Mouse (Mus musculus): ENCODE results near the gene Sdk1.
"Not testable (repeated sequence)": the region's sequence is repeated elsewhere in the genome, so short reads cannot be mapped to it uniquely, and the experiment has no call there.

Sdk1 gene

DNA sequence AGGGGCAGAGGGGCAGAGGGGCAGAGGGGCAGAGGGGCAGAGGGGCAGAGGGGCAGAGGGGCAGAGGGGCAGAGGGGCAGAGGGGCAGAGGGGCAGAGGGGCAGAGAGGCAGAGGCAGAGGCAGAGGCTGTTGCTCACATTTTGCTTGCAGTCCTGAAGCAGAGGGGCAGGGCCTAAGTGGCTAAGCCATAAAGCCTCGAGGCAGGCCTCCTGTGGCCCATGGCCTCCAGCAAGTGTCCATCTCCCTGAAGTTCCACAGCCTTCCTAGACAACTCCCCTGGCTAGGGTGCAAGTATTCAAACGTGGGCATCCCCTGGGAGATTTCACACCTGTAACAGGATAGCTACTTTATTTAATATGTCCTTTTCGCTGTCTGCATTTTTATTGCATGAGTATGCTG, 395.8 kb downstream of the Sdk1 start:
- not testable (repeated sequence) for DNase-seq (ENCODE audit: low spot score)

DNA sequence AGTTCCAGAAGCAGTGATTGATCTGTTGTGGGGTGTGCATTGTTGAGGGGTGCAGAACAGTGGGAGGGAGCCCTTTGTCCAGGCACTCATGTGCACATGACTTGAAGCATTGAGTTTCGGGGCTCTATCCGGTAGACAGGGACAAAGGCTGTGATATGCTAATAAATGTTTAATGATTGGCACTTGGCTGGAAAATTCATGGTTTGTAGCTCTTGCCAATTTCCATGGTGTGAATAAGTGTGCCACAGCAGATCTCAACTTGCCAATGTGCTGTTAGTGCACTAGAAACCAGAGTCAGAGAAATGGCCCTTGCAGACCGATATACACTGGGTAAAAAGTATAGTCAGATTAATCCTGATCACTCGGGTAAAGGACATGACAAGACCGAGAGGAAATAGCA, 404.4 kb downstream of the Sdk1 start:
- DNase-seq (ENCODE audit: low spot score) = no peak

DNA sequence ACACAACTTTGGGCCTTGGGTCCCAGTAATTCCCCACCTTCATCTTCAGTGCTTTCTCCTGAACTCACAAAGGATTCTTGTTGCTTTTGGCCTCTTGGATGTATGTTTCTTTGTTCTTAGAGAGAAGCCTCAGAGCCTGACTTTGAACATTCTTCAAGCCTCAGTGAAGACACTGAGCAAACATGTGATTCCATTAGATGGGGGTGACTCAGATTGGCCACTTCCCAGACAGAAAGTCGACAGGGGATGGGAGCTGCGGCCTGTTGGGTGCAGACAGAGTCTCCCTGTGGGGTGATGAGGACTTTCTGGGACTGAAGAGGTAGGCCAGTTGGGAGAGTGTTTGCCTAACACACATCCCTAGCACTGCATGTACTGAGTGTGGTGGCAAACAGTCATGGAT, 405.3 kb downstream of the Sdk1 start:
- no peak for DNase-seq (ENCODE audit: low spot score)

GRCm38 (mm10) chr5:141649831-141650375, 408.6 kb downstream of the Sdk1 start:
- DNase-seq (ENCODE audit: low spot score) = no peak

DNA sequence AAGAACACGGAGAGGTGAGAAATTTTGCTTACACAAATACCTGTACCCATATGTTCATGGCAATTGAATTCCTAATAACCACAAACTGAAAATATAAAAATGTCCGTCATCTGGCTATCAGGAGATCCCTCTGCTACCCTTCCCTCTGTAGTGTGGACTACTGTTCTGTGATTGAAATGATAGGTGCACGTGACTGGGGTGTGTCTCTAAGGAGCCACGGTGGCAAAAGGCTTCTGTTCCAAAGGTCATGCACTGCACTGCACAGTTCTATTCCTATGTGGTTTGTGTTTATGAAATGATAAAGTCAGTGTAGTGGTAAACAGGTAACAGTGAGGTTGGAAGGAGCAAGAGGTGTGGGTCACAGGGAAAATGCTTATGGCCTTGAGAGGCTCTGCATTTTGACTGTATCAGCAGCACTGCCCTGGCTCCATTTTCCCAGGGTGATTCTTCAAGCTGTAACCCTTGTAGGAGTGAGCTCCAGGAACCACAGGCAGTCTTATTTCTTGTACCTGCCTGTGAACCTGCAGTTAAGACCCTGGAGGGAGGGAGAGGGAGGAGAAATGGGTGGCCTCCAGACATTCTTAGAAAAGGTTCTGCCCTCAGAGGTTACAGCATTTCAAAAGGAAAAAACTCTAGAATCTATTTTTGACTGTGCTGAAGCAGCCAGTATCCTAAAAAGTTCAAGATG, 410.5 kb downstream of the Sdk1 start:
- no peak for DNase-seq (ENCODE audit: low spot score)

DNA sequence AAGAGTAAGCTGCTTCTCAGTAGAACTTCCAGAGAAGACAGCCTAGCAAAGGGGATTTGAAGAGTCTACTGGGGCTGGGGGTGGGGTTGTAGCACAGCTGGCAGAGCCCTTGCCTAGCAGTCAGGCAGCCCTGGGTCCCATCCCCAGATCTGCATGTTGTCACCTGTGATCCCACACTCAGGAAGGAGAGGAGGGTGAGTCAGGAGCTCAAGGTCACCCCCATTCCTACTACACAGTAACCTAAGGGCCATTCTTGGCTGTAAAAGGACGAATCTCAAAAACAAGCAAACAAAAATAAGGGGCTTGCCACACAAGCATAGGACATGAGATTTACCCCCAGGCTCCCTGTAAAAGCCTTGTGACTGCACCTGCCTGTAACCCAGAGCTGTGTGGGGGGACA, 435.1 kb downstream of the Sdk1 start:
- no peak for DNase-seq (ENCODE audit: low spot score)

- DNase-seq (ENCODE audit: low spot score) = no peak
Measured at GRCm38 (mm10) chr5:141677034-141677433, 435.7 kb downstream of the Sdk1 start.

DNA sequence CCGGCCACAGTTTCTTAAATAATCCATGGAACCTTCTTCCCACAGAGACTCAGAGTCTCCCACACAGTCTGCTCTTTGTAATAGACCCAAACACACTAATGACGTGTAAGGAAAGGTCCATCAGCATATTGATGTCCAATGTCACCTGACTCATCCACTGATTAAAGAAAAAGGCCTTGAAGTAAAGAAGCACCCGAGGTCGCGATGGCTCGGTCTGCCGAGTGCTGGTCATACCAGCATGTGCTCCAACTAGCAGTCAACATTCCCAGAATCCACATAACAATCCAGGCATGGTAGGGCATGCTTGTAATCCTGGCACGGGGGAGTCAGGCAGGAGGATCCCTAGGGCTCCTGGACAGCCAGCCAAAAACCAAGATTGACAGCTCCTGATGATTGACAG, 436.6 kb downstream of the Sdk1 start:
- no peak for DNase-seq (ENCODE audit: low spot score)

DNA sequence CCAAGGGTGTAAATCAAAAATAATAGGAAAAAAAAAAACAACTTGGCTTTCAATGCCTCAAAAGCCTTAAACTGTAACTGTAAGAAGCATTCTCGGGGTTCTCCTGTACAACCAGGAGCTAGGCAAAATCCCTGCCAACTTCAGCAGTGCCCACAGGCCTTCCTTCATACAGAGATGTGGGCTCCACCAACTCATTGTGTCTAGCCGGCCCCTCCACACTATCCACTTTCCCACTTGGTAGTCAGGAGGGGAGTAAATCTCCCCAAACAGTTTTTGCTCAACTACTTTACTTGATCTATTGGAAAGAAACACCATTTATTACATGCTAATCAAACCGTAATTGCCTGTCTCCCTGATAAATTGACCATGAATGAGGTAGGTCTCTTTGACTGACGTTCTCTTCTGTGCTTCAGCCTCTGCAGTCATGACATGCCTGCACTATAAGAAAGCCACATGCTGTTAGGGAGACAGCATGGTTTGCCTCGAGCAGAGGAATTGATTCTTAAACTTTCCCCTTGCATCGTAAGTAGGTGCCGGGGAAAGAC, 445.7 kb downstream of the Sdk1 start:
- no peak for DNase-seq (ENCODE audit: low spot score)

GRCm38 (mm10) chr5:141689442-141690105, 448.3 kb downstream of the Sdk1 start:
- DNase-seq (ENCODE audit: low spot score) = no peak

DNA sequence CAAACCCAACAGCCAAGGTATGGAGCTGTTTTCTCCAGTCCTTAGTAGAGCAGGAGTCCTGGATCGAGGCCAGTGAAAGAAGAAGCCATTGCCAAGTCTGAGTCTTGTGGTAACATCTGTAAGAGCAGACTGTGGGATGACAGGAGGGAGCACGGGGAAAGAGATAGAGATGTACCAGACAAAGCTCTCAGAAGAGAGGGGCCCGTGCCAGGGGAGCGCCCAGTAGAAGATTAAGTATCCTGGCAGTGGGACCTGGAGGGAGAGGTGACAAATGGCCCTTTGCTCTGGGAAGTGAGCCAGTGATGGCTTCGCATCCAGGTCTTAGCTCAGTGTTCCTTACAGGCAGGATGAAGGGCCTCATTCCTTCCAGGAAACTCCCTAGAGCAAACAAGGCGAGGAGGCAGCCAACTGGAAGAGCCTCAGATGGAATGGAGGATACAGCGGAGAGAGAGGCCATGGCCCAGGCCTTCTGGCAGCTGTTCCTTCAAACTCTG, 450.2 kb downstream of the Sdk1 start:
- DNase-seq (ENCODE audit: low spot score) = peak; percentile 69

GRCm38 (mm10) chr5:141693716-141694115, 452.4 kb downstream of the Sdk1 start:
- no peak for DNase-seq (ENCODE audit: low spot score)

DNA sequence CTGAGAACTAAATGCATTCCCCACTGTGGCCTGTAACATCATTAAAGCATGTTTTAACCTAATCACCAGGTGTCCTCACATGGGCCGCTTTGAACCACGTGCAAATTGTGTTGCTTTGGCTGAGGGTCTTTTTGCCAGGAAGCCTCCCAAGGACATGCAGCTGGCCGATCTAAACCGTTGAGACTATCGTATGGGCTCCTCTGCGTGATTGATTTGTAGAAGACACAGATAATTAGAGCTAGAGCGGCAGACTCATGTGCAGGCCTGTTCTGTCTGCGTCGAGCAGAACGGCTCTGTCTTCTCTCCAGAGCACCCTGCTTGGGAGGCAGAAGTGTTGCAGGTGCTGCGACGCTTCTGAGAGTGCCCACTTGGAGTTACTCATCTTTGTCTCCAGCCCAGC, 453.6 kb downstream of the Sdk1 start:
- no peak for DNase-seq (ENCODE audit: low spot score)

DNA sequence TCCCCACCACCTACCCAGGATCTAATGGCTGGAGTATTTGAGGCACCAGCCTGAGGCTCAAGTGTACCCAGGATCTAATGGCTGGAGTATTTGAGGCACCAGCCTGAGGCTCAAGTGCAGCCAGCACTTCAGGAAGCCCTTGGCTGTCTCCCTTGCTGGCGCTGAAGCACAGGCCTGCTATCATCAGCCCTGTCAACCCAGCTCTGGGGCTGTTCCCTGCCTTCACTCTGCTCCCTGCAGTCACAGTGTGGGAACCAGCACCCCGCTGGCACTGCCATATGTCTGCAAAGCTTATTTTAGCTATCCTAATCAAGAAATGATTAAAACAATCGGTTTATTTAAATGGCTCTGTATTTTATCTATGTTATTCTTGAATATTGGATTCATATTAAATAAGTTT, 457.1 kb downstream of the Sdk1 start:
- DNase-seq (ENCODE audit: low spot score) = no peak

DNA sequence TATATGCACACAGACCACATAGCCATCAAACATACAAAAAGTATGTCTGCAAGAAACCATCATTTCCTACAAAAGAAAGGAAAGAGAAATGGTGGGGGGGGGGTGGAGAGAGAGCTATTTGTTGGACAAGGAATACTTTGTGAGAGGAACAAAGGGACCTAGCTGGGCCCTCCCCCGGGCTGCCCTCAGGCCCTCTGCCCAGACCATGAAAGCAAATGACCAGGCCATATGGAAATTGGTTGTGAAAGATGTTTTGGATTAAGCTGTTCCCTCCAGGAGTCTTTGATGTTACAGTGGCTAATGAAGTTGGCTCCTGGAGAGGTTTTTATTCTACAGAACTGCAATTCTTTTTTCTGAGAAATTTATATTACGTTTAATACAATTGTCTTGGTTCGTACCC, 479.5 kb downstream of the Sdk1 start:
- no peak for DNase-seq (ENCODE audit: low spot score)

DNA sequence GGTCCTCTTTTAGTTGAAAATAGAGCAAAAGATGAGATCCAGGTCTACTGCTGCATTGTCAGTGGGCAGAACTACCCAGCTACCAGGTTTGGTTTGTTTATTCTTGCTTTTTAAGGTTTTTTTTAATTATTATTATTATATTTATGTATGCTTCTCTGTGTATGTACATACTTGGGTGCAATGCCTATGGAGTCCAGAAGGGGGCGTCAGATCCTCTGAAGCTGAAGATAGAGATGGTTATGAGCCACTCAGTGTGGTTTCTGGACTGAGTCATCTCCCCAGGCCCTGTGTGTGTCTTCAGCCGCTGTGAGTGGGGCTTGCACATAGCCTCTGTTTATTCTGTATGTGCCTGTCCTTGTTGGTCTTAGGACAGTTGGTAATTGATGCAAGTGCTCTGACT, 486.7 kb downstream of the Sdk1 start:
- no peak for DNase-seq (ENCODE audit: low spot score)

DNA sequence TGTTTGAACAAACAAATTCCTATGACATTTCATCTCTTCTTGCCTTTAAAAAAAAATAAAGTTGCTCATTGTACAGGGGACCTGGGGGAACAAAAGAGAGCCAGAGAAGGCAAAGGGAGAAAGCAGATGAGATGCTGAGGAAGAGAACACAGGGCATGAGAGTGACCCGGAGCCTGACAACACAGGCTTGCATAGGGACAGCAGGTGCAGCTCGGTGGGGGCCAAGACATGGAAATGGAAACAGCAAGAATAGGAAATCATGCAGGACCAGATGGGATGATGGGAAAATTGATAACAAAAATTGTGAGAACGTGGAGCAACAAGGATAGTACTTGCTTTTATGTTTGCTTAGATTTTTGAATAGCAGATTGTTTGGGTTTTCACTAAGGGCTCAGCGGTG, 488.7 kb downstream of the Sdk1 start:
- DNase-seq (ENCODE audit: low spot score) = no peak

- peak; percentile 14 for DNase-seq (ENCODE audit: low spot score)
Measured at GRCm38 (mm10) chr5:141738725-141739124, 497.4 kb downstream of the Sdk1 start.

GRCm38 (mm10) chr5:141748793-141749192, 507.5 kb downstream of the Sdk1 start:
- DNase-seq (ENCODE audit: low spot score) = no peak

DNA sequence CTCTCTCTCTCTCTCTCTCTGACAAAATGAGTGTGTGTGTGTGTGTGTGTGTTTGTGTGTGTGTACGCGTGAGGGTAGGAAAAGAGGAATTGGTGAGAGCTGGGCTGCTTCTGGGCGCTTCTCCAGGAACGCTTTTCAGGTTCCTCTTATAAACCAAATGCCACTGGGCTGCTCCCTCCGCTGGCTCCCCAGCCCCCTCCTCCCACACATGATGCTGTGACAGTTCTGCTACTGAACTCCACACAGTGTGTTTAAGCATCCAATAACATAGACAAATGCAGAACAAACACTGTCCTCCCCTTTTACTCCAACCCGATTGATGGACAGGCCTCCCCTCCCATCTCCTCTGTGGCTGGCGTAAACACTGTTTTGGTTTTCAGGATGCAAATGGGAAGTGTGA, 513.0 kb downstream of the Sdk1 start:
- no peak for DNase-seq (ENCODE audit: low spot score)

DNA sequence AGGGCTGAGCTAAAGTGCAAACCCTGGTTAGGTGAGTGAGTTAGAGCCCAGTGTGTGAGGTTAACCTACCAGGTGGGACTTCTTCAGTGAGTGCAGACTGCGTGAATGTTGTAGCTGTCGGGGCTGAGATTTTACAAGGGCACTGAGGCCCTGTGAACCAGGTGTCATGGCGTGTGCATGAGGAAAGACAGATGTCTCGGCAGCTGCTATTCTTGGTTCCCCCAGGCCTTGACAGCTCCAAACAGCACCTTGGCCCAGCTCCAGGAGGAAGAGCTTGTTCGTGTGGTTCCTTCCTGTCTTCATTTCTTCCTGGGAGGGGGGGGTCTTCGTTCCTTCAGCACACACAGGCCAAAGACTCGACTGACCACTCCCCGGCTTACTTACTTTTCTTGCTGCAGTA, 517.6 kb downstream of the Sdk1 start:
- no peak for DNase-seq (ENCODE audit: low spot score)

DNA sequence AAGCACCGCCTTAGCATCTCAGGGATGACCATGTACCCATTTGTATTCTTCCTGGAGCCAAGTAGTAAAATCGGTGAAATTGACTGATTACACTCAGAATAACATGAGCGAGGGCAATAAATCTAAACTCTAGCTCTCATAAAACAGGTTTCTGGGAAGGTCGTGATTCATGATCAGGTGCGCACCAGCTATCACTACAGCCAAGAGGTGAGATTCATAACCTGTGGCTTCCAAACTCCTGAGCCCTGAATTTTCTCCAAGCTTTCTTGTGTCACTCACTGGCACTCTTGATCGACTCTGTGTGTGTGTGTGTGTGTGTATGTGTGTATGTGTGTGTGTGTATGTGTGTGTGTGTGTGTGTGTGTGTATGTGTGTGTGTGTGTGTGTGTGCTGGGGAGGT, 522.8 kb downstream of the Sdk1 start:
- no peak for DNase-seq (ENCODE audit: low spot score)

DNA sequence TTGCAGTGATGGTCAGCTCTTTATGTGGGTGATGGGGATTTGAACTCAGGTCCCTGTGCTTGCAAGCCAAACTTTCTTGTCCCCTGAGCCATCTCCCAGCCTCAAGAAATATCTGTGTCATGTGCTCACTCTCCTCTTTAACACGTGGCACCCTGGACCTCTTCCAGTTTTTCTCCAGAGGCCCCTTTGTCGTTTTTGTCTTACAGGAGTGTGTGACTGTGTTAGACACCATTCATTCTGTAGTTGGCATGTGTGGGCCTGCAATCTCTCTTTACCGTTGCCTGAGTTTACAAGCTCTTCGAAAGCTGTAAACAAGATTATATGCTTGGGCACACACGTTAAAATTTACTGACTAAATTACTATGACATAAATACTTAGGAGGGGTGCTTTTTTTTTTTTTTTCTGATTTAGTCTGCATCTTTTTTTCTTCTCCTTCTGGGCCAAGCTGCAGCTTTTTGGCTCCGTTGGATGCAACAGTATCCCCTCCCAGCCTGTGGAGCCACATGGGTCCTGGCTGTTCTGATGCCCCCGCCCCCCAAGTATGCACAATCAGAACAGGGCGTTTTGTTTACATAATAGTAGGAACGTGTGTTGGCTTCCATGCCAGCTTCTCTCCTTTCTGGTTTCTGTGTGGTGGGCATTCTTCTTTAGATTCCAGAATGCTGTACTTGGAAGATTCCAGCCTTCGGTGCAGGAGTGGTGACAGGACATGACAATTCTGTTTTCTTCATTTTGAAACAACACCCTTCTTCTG, 527.6 kb downstream of the Sdk1 start:
- no peak for DNase-seq (ENCODE audit: low spot score)
